Mouse (Mus musculus) left cerebral cortex, postnatal 14 days (tissue): ENCODE data around the gene Ndc80. TPM values are rescaled to one million over a fixed set of nuclear protein-coding genes. Genes with fewer than 3 reads are reported as not detected.
"Not testable (repeated sequence)": the region's sequence is repeated elsewhere in the genome, so short reads cannot be mapped to it uniquely, and the experiment has no call there.

Source experiments
- DNase-seq, 2 experiments: peaks; one replicate each; pipeline ENCODE4 v3.0.0; 2021 to 2022; ENCODE audit warnings: low spot score in 2 of 2, mixed read lengths in 1 of 2
- intact Hi-C: fragments of 180-260 bp; cut with DNase I; formaldehyde crosslinking; loops from one replicate; pipeline ENCODE4 v1.15.1; 2025
- long read RNA-seq, 2 experiments: library from polyadenylated mRNA; stranded (forward); transcript quantifications; one replicate each; pipeline ENCODE4 v2.0.0; 2021
- total RNA-seq, 2 experiments: library from RNA; stranded (reverse); gene quantifications; 2 replicates each; pipeline ENCODE4 v1.2.3; 2021

The Ndc80 gene
- total RNA-seq = 1 to 10 TPM; 1.0 to 1.3 TPM
- long read RNA-seq, experiment 1, partial matches to known transcripts = 0 of 2 reads
- long read RNA-seq, experiment 1, other reads (novel, unspliced or antisense) = 1 of 2 reads
- long read RNA-seq, experiment 2, partial matches to known transcripts = 0 of 2 reads
- long read RNA-seq, experiment 2, other reads (novel, unspliced or antisense) = 0 of 2 reads

- intact Hi-C loops = loop anchor here (2.0 to 5.0 kb wide), 2 partner anchors 50 to 72 kb away; partner anchors contain the start of gene Smchd1
- DNase-seq = peak; percentile 88 to 92
Observed at GRCm38 (mm10) chr17:71526711-71527564, at the start of gene Ndc80. Ndc80 (minus strand) TSS chr17:71526857.

GRCm38 (mm10) chr17:71561631-71562030 is 35.0 kb upstream of the Ndc80 start:
- intact Hi-C loops = no loop called here

GRCm38 (mm10) chr17:71552901-71553300 is 26.2 kb upstream of the Ndc80 start:
- no peak for DNase-seq
- intact Hi-C loops = loop anchor here (10.0 kb wide), 1 partner anchor 1232 kb away; no protein-coding TSS in a partner anchor

More at GRCm38 (mm10) chr17:71561631-71562030, 35.0 kb upstream of the Ndc80 start:
- DNase-seq = peak; percentile 26 to 62

- intact Hi-C loops = loop anchor here (10.0 kb wide), 1 partner anchor 1233 kb away; no protein-coding TSS in a partner anchor
Observed at GRCm38 (mm10) chr17:71551757-71552451, 25.2 kb upstream of the Ndc80 start, which contains the start of gene Spdya. Spdya (plus strand) TSS chr17:71552061.

GRCm38 (mm10) chr17:71551350-71551749 is 24.7 kb upstream of the Ndc80 start:
- intact Hi-C loops = loop anchor here (10.0 kb wide), 1 partner anchor 1233 kb away; no protein-coding TSS in a partner anchor
- DNase-seq = no peak

More at GRCm38 (mm10) chr17:71551757-71552451, 25.2 kb upstream of the Ndc80 start, which contains the start of gene Spdya:
- DNase-seq = peak; percentile 58 to 84

GRCm38 (mm10) chr17:71548586-71548985 is 21.9 kb upstream of the Ndc80 start:
- intact Hi-C loops = no loop called here
- DNase-seq = peak; percentile 5 to 14

GRCm38 (mm10) chr17:71537164-71537563 is 10.5 kb upstream of the Ndc80 start:
- intact Hi-C loops = no loop called here

GRCm38 (mm10) chr17:71535595-71535994 is 8.9 kb upstream of the Ndc80 start:
- intact Hi-C loops, DNase-seq: not testable (repeated sequence)

More at GRCm38 (mm10) chr17:71537164-71537563, 10.5 kb upstream of the Ndc80 start:
- no peak for DNase-seq

GRCm38 (mm10) chr17:71528042-71528441 is 1.4 kb upstream of the Ndc80 start:
- DNase-seq = no peak
- intact Hi-C loops = loop anchor here (5.0 kb wide), 1 partner anchor 51 kb away; the partner anchor contains the start of gene Smchd1

GRCm38 (mm10) chr17:71526302-71526708 is 352 bp downstream of the Ndc80 start:
- intact Hi-C loops = loop anchor here (2.0 to 5.0 kb wide), 2 partner anchors 49 to 72 kb away; partner anchors contain the start of gene Smchd1
- DNase-seq = no peak

GRCm38 (mm10) chr17:71510297-71510696 is 16.4 kb downstream of the Ndc80 start:
- intact Hi-C loops = no loop called here
- no peak for DNase-seq

- intact Hi-C loops = no loop called here
- no peak for DNase-seq
Observed at GRCm38 (mm10) chr17:71506832-71507231, 19.8 kb downstream of the Ndc80 start.

GRCm38 (mm10) chr17:71495784-71496183 is 30.9 kb downstream of the Ndc80 start:
- intact Hi-C loops = no loop called here
- no peak for DNase-seq

- DNase-seq = no peak
- intact Hi-C loops = no loop called here
Observed at GRCm38 (mm10) chr17:71491332-71491686, 35.3 kb downstream of the Ndc80 start.

- no peak for DNase-seq
- intact Hi-C loops = no loop called here
Observed at GRCm38 (mm10) chr17:71490666-71491331, 35.9 kb downstream of the Ndc80 start.

GRCm38 (mm10) chr17:71489703-71490461 is 36.8 kb downstream of the Ndc80 start:
- DNase-seq = peak in 1 of 2 experiments; percentile 16
- intact Hi-C loops = no loop called here

- intact Hi-C loops = no loop called here
- no peak for DNase-seq
Observed at GRCm38 (mm10) chr17:71486231-71486851, 40.3 kb downstream of the Ndc80 start.

GRCm38 (mm10) chr17:71485791-71486230 is 40.8 kb downstream of the Ndc80 start:
- intact Hi-C loops = no loop called here
- DNase-seq = no peak
